Mouse (Mus musculus) hindbrain, postnatal 0 days (tissue): ENCODE measurements around the gene Cdc14a. TPM values are rescaled to one million over a fixed set of nuclear protein-coding genes. Genes with fewer than 3 reads are reported as not detected.

Source experiments
- ATAC-seq: fragments of 200-750 bp; cut with Nextera tagmentation; 2 replicates; pipeline ENCODE4 v1.8.0; 2017; ENCODE audit warnings: mild to moderate bottlenecking, moderate TSS enrichment, moderate library complexity
- DNase-seq: peaks from one replicate; pipeline ENCODE4 v3.0.0-alpha.2; 2015; ENCODE audit warnings: low spot score
- H3K27ac ChIP-seq: fragments of 300-500 bp; sonication (generic); 2 replicates; pipeline ENCODE4 v1.5.1; 2014; ENCODE audit warnings: mild to moderate bottlenecking
- H3K27me3 ChIP-seq: fragments of 300-500 bp; sonication (generic); 2 replicates; pipeline ENCODE4 v1.6.1; 2014; ENCODE audit warnings: low read length, mixed read lengths; ENCODE audit not compliant: insufficient read depth
- H3K36me3 ChIP-seq: fragments of 300-500 bp; sonication (generic); 2 replicates; pipeline ENCODE4 v1.6.1; 2014; ENCODE audit warnings: low read length, mixed read lengths; ENCODE audit not compliant: insufficient read depth
- H3K4me1 ChIP-seq: fragments of 300-500 bp; sonication (generic); 2 replicates; pipeline ENCODE4 v1.6.1; 2014; ENCODE audit warnings: antibody characterized with exemption, low read length, mixed read lengths; ENCODE audit not compliant: insufficient read depth
- H3K4me2 ChIP-seq: fragments of 300-500 bp; sonication (generic); 2 replicates; pipeline ENCODE4 v1.6.1; 2014; ENCODE audit warnings: low read depth, mild to moderate bottlenecking, low read length, moderate library complexity, mixed read lengths
- H3K4me3 ChIP-seq: fragments of 300-500 bp; sonication (generic); 2 replicates; pipeline ENCODE4 v1.5.1; 2014; ENCODE audit warnings: low read length
- H3K9ac ChIP-seq: fragments of 300-500 bp; sonication (generic); replicated peaks from 2 replicates; pipeline ENCODE4 v1.6.1; 2014; ENCODE audit warnings: mild to moderate bottlenecking, low read length, moderate library complexity, mixed read lengths
- H3K9me3 ChIP-seq: fragments of 300-500 bp; sonication (generic); 2 replicates; pipeline ENCODE4 v1.6.1; 2016; ENCODE audit warnings: low read length, mixed read lengths
- CTCF ChIP-seq: IDR thresholded peaks from 2 replicates; pipeline ENCODE4 v1.5.1; 2016; ENCODE audit warnings: antibody characterized with exemption, control low read depth, low read depth
- WGBS: fragments of 180-500 bp; shearing (Covaris S2); extraction: QIAGEN DNeasy Blood & Tissue Kit; methylation state at CpG from one replicate; pipeline ENCODE4 v1.1.7; 2014; 5-methylcytosine and 5-hydroxymethylcytosine counted together
- polyA plus RNA-seq: library from polyadenylated mRNA; unstranded; fragments of >200 nt; fragmentation: Nextera tagmentation; extraction: Ambion mirVana; gene quantifications from 2 replicates; pipeline ENCODE4 v1.2.1, GENCODE M21; 2015
- total RNA-seq: library from RNA; depleted of rRNA; stranded (reverse); fragments of >200 nt; gene quantifications from 2 replicates; pipeline ENCODE4 v1.2.3, GENCODE M21; 2014

The Cdc14a gene
- total and polyA plus RNA-seq, 2 experiments from 2014 or later: 4.3 to 7.2 TPM

- no peak for TF ChIP-seq CTCF
- Histone ChIP-seq H3K27ac (no peak overlapping the region), H3K4me3 (no peak overlapping the region), H3K4me1 (peaks cover 11% of the 10 kb centered on the region; the same call in 1 of the 2 replicates), H3K4me2 (no peak overlapping the region), H3K36me3 (no peaks in the 10 kb centered on the region), H3K9ac (no peak overlapping the region), H3K9me3 (no peaks in the 10 kb centered on the region), H3K27me3 (no peaks in the 10 kb centered on the region; the same call in 1 of the 2 replicates)
- ATAC-seq (no peak), DNase-seq (peak; percentile 25)
- 72% methylated on average over 2 of the region's 2 CpGs for WGBS
These were observed 174.8 kb downstream of the Cdc14a start for GRCm38 (mm10) chr3:116249026-116249425.

- Histone ChIP-seq H3K4me3 (no peak overlapping the region), H3K27me3 (no peaks in the 10 kb centered on the region), H3K4me2 (no peak overlapping the region), H3K4me1 (no peaks in the 10 kb centered on the region), H3K27ac (no peak overlapping the region), H3K36me3 (no peaks in the 10 kb centered on the region), H3K9me3 (no peaks in the 10 kb centered on the region), H3K9ac (no peak overlapping the region)
- 74% methylated on average over 6 of the region's 6 CpGs for WGBS
- no peak for TF ChIP-seq CTCF
- no peak for DNase-seq
- no peak for ATAC-seq
These were observed 179.4 kb downstream of the Cdc14a start for GRCm38 (mm10) chr3:116244476-116244875.

GRCm38 (mm10) chr3:116242685-116243084 lies 181.1 kb downstream of the Cdc14a start:
- no peak for TF ChIP-seq CTCF
- Histone ChIP-seq H3K27ac (no peak overlapping the region), H3K4me3 (no peak overlapping the region), H3K9ac (no peak overlapping the region), H3K27me3 (no peaks in the 10 kb centered on the region), H3K36me3 (no peaks in the 10 kb centered on the region), H3K4me2 (no peak overlapping the region), H3K9me3 (no peaks in the 10 kb centered on the region), H3K4me1 (no peaks in the 10 kb centered on the region)
- no peak for ATAC-seq
- no peak for DNase-seq
- 55% methylated on average over 9 of the region's 9 CpGs for WGBS

GRCm38 (mm10) chr3:116237527-116237926 lies 186.3 kb downstream of the Cdc14a start:
- TF ChIP-seq CTCF: peak; percentile 44
- no peak overlapping the region for H3K9ac ChIP-seq
- 83% methylated on average over 5 of the region's 5 CpGs for WGBS

GRCm38 (mm10) chr3:116236856-116237255 lies 187.0 kb downstream of the Cdc14a start:
- no peak for TF ChIP-seq CTCF
- no peak overlapping the region for H3K9ac ChIP-seq
- no peaks in the 10 kb centered on the region for H3K36me3 ChIP-seq
- H3K4me1 ChIP-seq: no peaks in the 10 kb centered on the region
- no peak for ATAC-seq
- H3K27me3 ChIP-seq: no peaks in the 10 kb centered on the region
- no peak overlapping the region for H3K4me2 ChIP-seq
- H3K9me3 ChIP-seq: no peaks in the 10 kb centered on the region
- 83% methylated on average over 4 of the region's 4 CpGs for WGBS
- no peak overlapping the region for H3K4me3 ChIP-seq
- no peak overlapping the region for H3K27ac ChIP-seq
- DNase-seq: no peak

More at GRCm38 (mm10) chr3:116237527-116237926, 186.3 kb downstream of the Cdc14a start:
- no peak overlapping the region for H3K4me2 ChIP-seq
- DNase-seq (no peak), ATAC-seq (no peak)
- no peak overlapping the region for H3K4me3 ChIP-seq
- no peaks in the 10 kb centered on the region for H3K9me3 ChIP-seq
- no peaks in the 10 kb centered on the region for H3K36me3 ChIP-seq
- no peaks in the 10 kb centered on the region for H3K4me1 ChIP-seq
- no peak overlapping the region for H3K27ac ChIP-seq
- no peaks in the 10 kb centered on the region for H3K27me3 ChIP-seq

GRCm38 (mm10) chr3:116233515-116233914 lies 190.3 kb downstream of the Cdc14a start:
- Histone ChIP-seq H3K4me2 (no peak overlapping the region), H3K27me3 (no peaks in the 10 kb centered on the region), H3K4me3 (no peak overlapping the region), H3K4me1 (no peaks in the 10 kb centered on the region), H3K27ac (no peak overlapping the region), H3K9ac (no peak overlapping the region), H3K9me3 (no peaks in the 10 kb centered on the region), H3K36me3 (no peaks in the 10 kb centered on the region)
- DNase-seq (no peak), ATAC-seq (no peak)
- TF ChIP-seq CTCF: no peak
- 77% methylated on average over 3 of the region's 3 CpGs for WGBS

GRCm38 (mm10) chr3:116232763-116233162 lies 191.1 kb downstream of the Cdc14a start:
- ATAC-seq (no peak), DNase-seq (no peak)
- Histone ChIP-seq H3K9me3 (no peaks in the 10 kb centered on the region), H3K4me3 (no peak overlapping the region), H3K4me1 (no peaks in the 10 kb centered on the region), H3K36me3 (no peaks in the 10 kb centered on the region), H3K9ac (no peak overlapping the region), H3K27me3 (no peaks in the 10 kb centered on the region), H3K27ac (no peak overlapping the region), H3K4me2 (no peak overlapping the region)
- 78% methylated on average over 5 of the region's 5 CpGs for WGBS
- no peak for TF ChIP-seq CTCF
